Mouse (Mus musculus) ES-E14 (cell line): ENCODE results near the gene Mkln1.

Experiments
- HCFC1 ChIP-seq: IDR thresholded peaks from 2 replicates; pipeline ENCODE4 v1.6.1; 2012; ENCODE audit warnings: low read length, inconsistent platforms, borderline replicate concordance; ENCODE audit not compliant: insufficient read depth
- ZC3H11A ChIP-seq: IDR thresholded peaks from 2 replicates; pipeline ENCODE4 v1.6.1; 2012; ENCODE audit warnings: low read depth, mild to moderate bottlenecking, inconsistent platforms, low read length, borderline replicate concordance
- ZNF384 ChIP-seq: IDR thresholded peaks from 2 replicates; pipeline ENCODE4 v1.6.1; 2012; ENCODE audit warnings: low read depth, low read length, inconsistent platforms

- TF ChIP-seq ZNF384 (no peak), HCFC1 (no peak), ZC3H11A (no peak)
Observed at GRCm38 (mm10) chr6:31495122-31495731, 96.7 kb downstream of the Mkln1 start.
